Mouse (Mus musculus) liver, embryonic 15.5 days (tissue): ENCODE measurements at regions not wholly inside any gene's neighbourhood (a gene's known extent, or its start where the extent isn't known, plus 50 kb on each side); places are given as distances from the start of the nearest gene placed in this dataset.

Experiments used
- ATAC-seq: fragments of 200-750 bp; cut with Nextera tagmentation; 2 replicates; pipeline ENCODE4 v1.8.0; 2017; ENCODE audit warnings: moderate number of reproducible peaks, mild to moderate bottlenecking, moderate library complexity; ENCODE audit not compliant: insufficient read depth
- H3K27ac ChIP-seq: fragments of 300-500 bp; sonication (generic); replicated peaks from 2 replicates; pipeline ENCODE4 v1.5.1; 2015; ENCODE audit warnings: mild to moderate bottlenecking, inconsistent platforms
- H3K27me3 ChIP-seq: fragments of 300-500 bp; sonication (generic); 2 replicates; pipeline ENCODE4 v1.6.1; 2015; ENCODE audit warnings: mild to moderate bottlenecking, inconsistent platforms
- H3K36me3 ChIP-seq: fragments of 300-500 bp; sonication (generic); replicated peaks from 2 replicates; pipeline ENCODE4 v1.6.1; 2015; ENCODE audit warnings: moderate library complexity, mild to moderate bottlenecking, inconsistent platforms
- H3K4me1 ChIP-seq: fragments of 300-500 bp; sonication (generic); replicated peaks from 2 replicates; pipeline ENCODE4 v1.6.1; 2015; ENCODE audit warnings: inconsistent platforms
- H3K4me2 ChIP-seq: fragments of 300-500 bp; sonication (generic); 2 replicates; pipeline ENCODE4 v1.6.1; 2015; ENCODE audit warnings: moderate library complexity, mild to moderate bottlenecking, inconsistent platforms
- H3K4me3 ChIP-seq: fragments of 300-500 bp; sonication (generic); replicated peaks from 2 replicates; pipeline ENCODE4 v1.5.1; 2015; ENCODE audit warnings: mild to moderate bottlenecking, inconsistent platforms
- H3K9ac ChIP-seq: fragments of 300-500 bp; sonication (generic); 2 replicates; pipeline ENCODE4 v1.6.1; 2015; ENCODE audit warnings: moderate library complexity, mild to moderate bottlenecking, inconsistent platforms
- H3K9me3 ChIP-seq: fragments of 300-500 bp; sonication (generic); replicated peaks from 2 replicates; pipeline ENCODE4 v1.6.1; 2016; ENCODE audit warnings: inconsistent platforms
- WGBS: fragments of 180-500 bp; shearing (Covaris S2); methylation state at CpG from one replicate; pipeline ENCODE4 v1.1.7; 2015; ENCODE audit warnings: mixed read lengths; ENCODE audit not compliant: insufficient replicate concordance; 5-methylcytosine and 5-hydroxymethylcytosine counted together

DNA sequence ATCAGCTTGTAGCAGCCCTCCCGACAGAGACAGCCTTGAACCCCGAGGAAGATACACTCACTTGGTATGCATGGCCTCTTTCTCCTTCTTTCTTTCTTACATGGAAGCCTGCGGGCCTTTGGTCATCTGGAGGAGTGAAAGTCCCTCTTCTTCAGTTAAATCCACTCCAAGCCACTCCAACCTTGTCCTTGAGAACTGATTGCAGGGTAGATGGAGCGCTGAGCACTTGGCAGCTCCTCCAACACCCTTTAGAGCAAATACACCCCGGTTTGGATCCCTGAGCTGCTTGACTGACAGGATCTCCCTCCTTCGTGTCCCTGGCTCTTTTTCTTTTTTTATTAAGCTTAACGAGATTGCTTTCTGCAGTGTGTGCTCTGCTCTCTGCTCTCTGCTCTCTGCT, 173.3 kb upstream of the Fam19a5 start:
- Histone ChIP-seq H3K4me2 (no peak overlapping the region), H3K9me3 (0 out of 2 replicates have a peak, but pooled peaks cover 3% of the 10 kb centered on the region), H3K9ac (no peak overlapping the region), H3K27ac (no peak overlapping the region), H3K36me3 (no peaks in the 10 kb centered on the region), H3K27me3 (no peaks in the 10 kb centered on the region), H3K4me1 (no peaks in the 10 kb centered on the region), H3K4me3 (no peak overlapping the region)
- 54% methylated on average over 7 of the region's 7 CpGs for WGBS
- ATAC-seq = no peak

DNA sequence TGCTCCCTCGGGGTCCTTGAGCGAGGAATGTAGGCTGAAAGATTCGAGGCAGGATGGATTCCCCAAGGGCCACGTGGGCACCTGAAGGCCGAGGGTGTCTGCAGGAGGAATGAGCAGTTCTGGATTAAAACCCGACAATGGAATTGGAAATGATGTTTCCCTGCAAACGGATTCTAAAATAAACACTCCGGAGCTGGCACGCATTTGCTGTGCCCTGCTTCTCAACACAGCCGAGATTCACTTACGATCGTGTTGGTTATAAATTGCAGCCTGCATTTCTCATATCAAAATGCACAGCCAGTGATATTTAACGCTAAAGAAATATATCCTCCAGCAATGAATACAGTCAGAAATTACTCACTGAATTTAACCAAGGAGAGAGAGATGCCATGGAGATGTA, 169.4 kb upstream of the Fam19a5 start:
- ATAC-seq = no peak
- no peaks in the 10 kb centered on the region for H3K4me1 ChIP-seq
- WGBS = 68% methylated on average over 13 of the region's 13 CpGs

DNA sequence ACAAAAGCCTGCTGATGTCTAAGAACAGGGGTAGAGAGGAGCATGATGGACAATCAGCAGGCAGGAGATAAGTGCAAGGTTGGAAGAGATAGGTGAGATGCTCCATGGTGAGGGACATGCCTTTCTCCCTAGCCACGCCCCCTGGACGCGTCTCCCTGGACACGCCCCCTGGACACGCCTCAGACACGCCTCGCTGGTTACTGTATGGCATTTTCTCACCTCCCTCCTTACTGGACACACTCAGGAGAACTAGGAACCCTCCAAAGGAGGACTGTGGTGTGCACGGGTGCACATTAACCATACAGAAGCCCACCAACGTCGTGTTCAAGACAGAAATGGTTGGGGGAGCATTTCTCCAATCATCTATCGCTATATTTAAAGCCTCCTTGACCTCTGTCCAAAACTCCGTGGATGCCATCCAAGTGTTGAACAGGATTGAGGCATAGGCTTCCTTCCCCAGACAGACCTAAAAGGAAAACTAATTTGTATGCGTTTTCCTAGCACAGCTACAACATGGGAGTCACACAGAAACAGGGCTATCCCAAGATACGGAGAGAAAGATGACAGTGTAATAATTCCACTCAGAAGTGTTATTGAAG, 168.4 kb upstream of the Fam19a5 start:
- no peak overlapping the region for H3K4me3 ChIP-seq
- ATAC-seq = no peak
- 63% methylated on average over 14 of the region's 14 CpGs for WGBS

More for the DNA sequence above, 169.4 kb upstream of the Fam19a5 start:
- Histone ChIP-seq H3K27ac (no peak overlapping the region), H3K36me3 (no peaks in the 10 kb centered on the region), H3K9ac (no peak overlapping the region), H3K9me3 (0 out of 2 replicates have a peak, but pooled peaks cover 7% of the 10 kb centered on the region), H3K4me3 (no peak overlapping the region), H3K4me2 (no peak overlapping the region), H3K27me3 (no peaks in the 10 kb centered on the region)

DNA sequence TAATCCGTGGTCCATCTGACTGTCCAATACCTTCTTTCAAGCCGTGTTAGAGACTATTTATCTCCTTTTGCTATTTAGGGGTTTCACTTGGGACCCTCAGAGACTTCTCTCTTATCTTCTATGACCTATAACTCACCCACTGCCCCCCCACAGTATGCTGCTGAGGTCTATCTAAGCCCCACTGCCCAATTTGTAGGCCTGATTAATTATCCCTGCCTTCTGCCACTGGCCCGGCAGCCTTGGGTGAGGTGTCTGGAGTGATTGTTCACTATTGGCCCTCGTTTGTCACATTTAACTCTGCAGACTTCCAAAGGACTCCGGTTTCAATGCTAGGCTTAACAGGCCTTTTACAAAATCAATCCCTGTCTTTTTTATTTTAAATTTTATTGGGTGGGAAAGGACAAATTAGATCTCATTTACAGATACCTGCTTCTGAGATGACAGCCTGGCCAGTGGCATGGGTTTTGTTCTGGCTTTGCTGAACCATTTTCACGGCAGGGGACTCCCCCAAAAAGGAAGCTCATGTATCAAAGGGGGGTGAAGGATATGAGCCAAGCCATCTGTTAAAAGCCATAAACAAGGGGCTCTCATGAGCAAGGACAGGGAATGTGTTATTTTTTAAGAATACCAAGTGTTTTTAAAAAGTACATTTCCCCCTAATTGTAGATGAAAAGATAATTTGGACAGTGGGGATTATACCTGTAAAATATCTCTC, 160.4 kb upstream of the Fam19a5 start:
- no peak for ATAC-seq
- Histone ChIP-seq H3K4me1 (no peaks in the 10 kb centered on the region), H3K27ac (no peak overlapping the region), H3K4me3 (no peak overlapping the region), H3K4me2 (no peak overlapping the region), H3K36me3 (no peaks in the 10 kb centered on the region), H3K9ac (no peak overlapping the region), H3K27me3 (no peaks in the 10 kb centered on the region), H3K9me3 (no peaks in the 10 kb centered on the region)
- 47% methylated on average over 6 of the region's 6 CpGs for WGBS

More for the DNA sequence above, 168.4 kb upstream of the Fam19a5 start:
- no peaks in the 10 kb centered on the region for H3K4me1 ChIP-seq
- H3K27ac ChIP-seq = no peak overlapping the region
- H3K27me3 ChIP-seq = no peaks in the 10 kb centered on the region
- no peak overlapping the region for H3K4me2 ChIP-seq
- no peak overlapping the region for H3K9ac ChIP-seq
- H3K36me3 ChIP-seq = no peaks in the 10 kb centered on the region
- H3K9me3 ChIP-seq = 0 out of 2 replicates have a peak, but pooled peaks cover 4% of the 10 kb centered on the region

DNA sequence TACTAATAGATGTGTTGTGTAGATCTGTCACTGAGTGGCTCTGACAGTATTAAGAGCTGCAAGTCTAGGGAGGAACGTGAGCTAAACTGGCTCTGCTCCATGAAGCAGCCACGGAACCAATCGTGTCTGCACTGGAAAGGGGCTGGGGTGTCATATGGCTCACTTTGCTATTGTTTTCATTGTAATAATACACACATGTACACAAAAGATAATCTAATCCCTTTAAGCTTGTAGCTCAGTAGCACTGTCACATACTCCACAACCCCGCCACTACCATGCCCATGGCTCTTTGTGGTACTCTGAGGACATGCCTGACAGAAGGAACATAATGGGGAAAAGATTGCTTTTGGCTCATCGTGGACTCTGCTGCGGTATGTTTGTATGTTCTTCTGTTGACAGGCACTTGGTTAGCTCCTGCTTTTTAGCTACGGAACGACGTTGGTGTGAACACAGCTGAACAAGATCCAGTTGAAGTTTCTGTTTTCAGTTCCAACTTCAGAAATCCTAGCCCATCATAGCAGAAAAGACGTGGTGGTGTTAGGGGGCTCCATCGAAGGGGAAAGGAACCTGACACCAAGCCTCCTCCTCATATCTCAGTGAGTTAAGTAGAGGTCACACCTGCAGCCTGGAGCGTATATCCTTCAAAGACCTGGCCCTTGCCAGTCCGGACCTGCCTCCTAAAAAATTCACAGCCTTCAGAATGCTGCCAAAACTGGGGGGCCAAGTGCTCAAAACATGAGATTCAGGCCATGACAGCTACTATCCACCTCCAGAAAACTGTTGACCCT, 159.6 kb upstream of the Fam19a5 start:
- Histone ChIP-seq H3K27me3 (no peaks in the 10 kb centered on the region), H3K36me3 (no peaks in the 10 kb centered on the region), H3K4me1 (no peaks in the 10 kb centered on the region), H3K9me3 (no peaks in the 10 kb centered on the region), H3K4me2 (no peak overlapping the region), H3K4me3 (no peak overlapping the region), H3K9ac (no peak overlapping the region), H3K27ac (no peak overlapping the region)
- WGBS = 61% methylated on average over 13 of the region's 13 CpGs
- no peak for ATAC-seq

DNA sequence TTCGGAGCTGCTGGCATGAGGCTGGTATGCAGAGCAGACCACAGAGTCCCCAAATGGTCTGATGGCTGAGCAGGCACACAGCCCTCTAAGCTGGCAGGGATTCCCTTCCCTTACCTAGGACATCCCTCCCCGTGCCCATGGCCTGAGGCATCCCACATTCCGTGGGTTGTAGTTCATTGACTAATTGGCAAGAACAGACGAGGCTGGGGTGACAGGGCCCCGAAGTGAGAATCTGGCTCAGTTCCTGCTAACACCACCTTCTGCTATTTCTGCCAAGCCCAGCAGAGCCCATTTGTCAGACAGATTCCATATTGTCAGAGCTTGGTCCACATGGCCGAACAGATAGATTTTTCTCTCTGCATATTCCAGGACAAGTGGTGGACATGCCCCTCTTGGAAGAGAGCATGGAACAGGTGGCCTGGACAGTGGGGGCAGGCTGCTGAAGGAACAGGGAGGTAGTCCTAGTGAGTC, 157.6 kb upstream of the Fam19a5 start:
- H3K27me3 ChIP-seq = no peaks in the 10 kb centered on the region
- H3K27ac ChIP-seq = no peak overlapping the region
- no peak overlapping the region for H3K4me3 ChIP-seq
- no peaks in the 10 kb centered on the region for H3K9me3 ChIP-seq
- 70% methylated on average over 6 of the region's 6 CpGs for WGBS
- no peaks in the 10 kb centered on the region for H3K4me1 ChIP-seq
- no peak for ATAC-seq
- no peaks in the 10 kb centered on the region for H3K36me3 ChIP-seq
- no peak overlapping the region for H3K9ac ChIP-seq
- no peak overlapping the region for H3K4me2 ChIP-seq

DNA sequence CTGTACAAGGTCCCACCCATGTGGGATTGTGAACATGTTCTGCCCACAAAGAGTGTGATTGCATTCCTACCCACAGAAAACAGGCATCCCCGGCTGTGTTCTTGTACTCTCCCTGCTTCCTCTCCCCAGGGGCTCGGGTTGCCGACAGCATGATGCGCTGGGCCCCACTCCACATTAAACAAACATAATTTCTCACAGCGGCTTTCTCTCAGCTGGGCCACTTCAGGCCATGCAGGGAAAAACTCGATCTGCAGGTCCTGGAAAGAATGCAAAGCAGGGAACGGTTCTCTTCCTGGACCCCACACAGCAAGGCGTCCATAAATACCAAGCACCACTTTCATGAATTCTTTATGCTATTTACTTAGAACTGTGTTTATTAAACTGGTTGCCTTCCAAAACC, 152.7 kb upstream of the Fam19a5 start:
- WGBS = 52% methylated on average over 8 of the region's 8 CpGs
- H3K36me3 ChIP-seq = no peaks in the 10 kb centered on the region
- no peak overlapping the region for H3K4me2 ChIP-seq
- no peak overlapping the region for H3K9ac ChIP-seq
- H3K27me3 ChIP-seq = no peaks in the 10 kb centered on the region
- no peak overlapping the region for H3K27ac ChIP-seq
- H3K4me3 ChIP-seq = no peak overlapping the region
- no peak for ATAC-seq
- H3K4me1 ChIP-seq = no peaks in the 10 kb centered on the region
- no peaks in the 10 kb centered on the region for H3K9me3 ChIP-seq

DNA sequence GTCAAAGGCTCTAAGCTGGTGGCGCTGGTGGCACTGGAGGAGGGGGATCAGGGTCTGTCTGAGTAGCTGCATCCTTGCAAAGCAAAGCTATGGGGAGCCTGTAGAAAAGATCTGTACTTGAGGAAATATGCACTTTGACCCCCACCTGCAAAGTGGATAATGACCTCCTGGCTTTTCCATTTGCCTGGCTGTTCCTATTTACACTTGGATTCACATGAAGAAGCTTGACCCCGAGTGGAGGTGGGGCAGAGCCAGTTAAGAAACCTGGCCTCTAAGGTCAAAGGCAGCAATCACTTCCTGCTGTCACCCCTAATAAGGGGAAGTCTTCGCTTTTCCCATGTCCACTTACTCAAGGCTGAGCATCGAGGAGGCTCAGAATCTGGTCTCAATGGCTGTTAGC, 145.7 kb upstream of the Fam19a5 start:
- Histone ChIP-seq H3K9me3 (0 out of 2 replicates have a peak, but pooled peaks cover 11% of the 10 kb centered on the region), H3K27ac (no peak overlapping the region), H3K4me3 (no peak overlapping the region), H3K9ac (no peak overlapping the region), H3K4me2 (no peak overlapping the region), H3K36me3 (no peaks in the 10 kb centered on the region), H3K4me1 (no peaks in the 10 kb centered on the region), H3K27me3 (no peaks in the 10 kb centered on the region)
- ATAC-seq = no peak
- 55% methylated on average over 4 of the region's 4 CpGs for WGBS

DNA sequence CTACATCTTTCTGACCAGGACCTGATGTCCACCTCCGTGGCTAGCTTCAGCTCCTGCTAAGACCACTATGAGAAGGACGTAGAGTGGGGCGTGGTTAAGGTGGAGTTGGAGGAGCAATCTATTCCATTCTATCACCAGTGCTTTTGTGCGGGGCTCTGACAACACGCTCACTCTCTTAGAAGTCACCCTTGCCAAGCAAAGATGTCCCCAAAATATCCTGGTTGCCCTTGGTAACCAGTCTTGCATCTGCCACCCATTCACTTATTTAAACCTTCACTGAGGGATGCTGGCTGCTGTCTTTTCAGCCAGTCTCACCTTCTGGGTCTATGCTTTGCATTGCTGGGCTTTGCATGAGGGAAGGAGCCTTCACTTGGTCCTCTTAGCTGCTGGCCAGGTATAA, 138.4 kb upstream of the Fam19a5 start:
- H3K27ac ChIP-seq = no peak overlapping the region
- H3K4me1 ChIP-seq = no peaks in the 10 kb centered on the region
- H3K9me3 ChIP-seq = 0 out of 2 replicates have a peak, but pooled peaks cover 11% of the 10 kb centered on the region
- no peak overlapping the region for H3K4me2 ChIP-seq
- no peak overlapping the region for H3K9ac ChIP-seq
- WGBS = 63% methylated on average over 5 of the region's 5 CpGs
- H3K27me3 ChIP-seq = no peaks in the 10 kb centered on the region
- no peak overlapping the region for H3K4me3 ChIP-seq
- no peak for ATAC-seq
- H3K36me3 ChIP-seq = no peaks in the 10 kb centered on the region

DNA sequence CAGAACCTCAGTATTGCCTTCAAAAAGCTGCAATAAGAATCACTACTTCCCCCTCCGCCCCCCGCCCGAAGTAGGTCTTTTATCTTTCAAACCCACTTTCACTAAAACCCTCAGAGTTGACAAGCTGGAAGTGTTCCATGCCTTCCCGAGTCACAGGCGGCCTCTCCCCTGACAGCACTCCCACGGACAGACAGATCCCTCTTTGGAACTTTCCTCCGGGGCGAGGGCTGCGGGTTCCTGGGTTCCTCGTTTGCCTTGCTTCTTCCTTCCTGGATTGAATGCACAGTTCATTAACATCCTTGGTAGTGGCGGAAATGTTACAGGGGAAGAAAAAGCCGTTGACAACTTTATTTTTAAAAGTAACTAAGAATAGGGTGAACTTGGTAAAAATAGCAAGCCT, 132.1 kb upstream of the Fam19a5 start:
- H3K4me1 ChIP-seq = no peaks in the 10 kb centered on the region
- H3K9me3 ChIP-seq = no peaks in the 10 kb centered on the region
- no peak overlapping the region for H3K9ac ChIP-seq
- no peak for ATAC-seq
- WGBS = 54% methylated on average over 12 of the region's 12 CpGs
- no peak overlapping the region for H3K4me2 ChIP-seq
- no peaks in the 10 kb centered on the region for H3K27me3 ChIP-seq
- H3K4me3 ChIP-seq = no peak overlapping the region
- H3K36me3 ChIP-seq = no peaks in the 10 kb centered on the region
- no peak overlapping the region for H3K27ac ChIP-seq

DNA sequence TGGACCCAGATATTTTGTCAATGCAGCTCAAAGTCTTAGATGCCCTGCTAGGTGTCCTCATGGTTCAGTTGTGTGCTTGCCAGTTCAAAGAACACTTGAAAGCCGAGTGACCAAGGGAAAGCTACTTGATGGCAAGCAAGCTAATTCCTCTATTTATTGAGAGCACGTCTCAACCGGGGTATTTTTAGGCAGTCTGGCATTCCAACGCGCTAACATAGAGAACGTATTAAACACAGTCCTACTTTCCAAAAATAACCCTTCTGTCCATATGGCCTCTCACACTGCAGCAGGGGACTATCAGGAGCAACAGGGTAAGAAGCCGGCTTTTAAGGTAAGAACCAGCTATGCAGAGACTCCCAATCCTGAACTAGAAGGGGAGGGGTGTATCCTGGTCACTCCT, 128.1 kb upstream of the Fam19a5 start:
- Histone ChIP-seq H3K4me3 (no peak overlapping the region), H3K27me3 (no peaks in the 10 kb centered on the region), H3K4me1 (no peaks in the 10 kb centered on the region), H3K27ac (no peak overlapping the region), H3K4me2 (no peak overlapping the region), H3K9ac (no peak overlapping the region), H3K36me3 (no peaks in the 10 kb centered on the region), H3K9me3 (no peaks in the 10 kb centered on the region)
- 76% methylated on average over 7 of the region's 7 CpGs for WGBS
- no peak for ATAC-seq
